Mouse (Mus musculus) cortical plate, adult 2 months (tissue): Measurements from ENCODE around the gene Sqor. TPM values are rescaled to one million over a fixed set of nuclear protein-coding genes. Genes with fewer than 3 reads are reported as not detected.

Experiments used
- H3K27ac ChIP-seq: fragments of 200-500 bp; 2 replicates; pipeline ENCODE4 v1.5.1; 2012; ENCODE audit warnings: low read length, control low read depth, inconsistent platforms; ENCODE audit not compliant: insufficient read depth
- H3K4me1 ChIP-seq: fragments of 200-500 bp; 2 replicates; pipeline ENCODE4 v1.6.1; 2011; ENCODE audit warnings: low read length; ENCODE audit not compliant: control insufficient read depth, insufficient read depth
- H3K4me3 ChIP-seq: fragments of 200-500 bp; 2 replicates; pipeline ENCODE4 v1.5.1; 2011; ENCODE audit warnings: mild to moderate bottlenecking, low read length, control low read depth; ENCODE audit not compliant: insufficient read depth
- CTCF ChIP-seq: fragments of 200-500 bp; IDR thresholded peaks from 2 replicates; pipeline ENCODE4 v1.5.1; 2011; ENCODE audit warnings: mild to moderate bottlenecking, control low read depth, low read length; ENCODE audit not compliant: insufficient read depth; ENCODE audit errors: extremely low read depth
- POLR2A ChIP-seq: fragments of 200-500 bp; IDR thresholded peaks from 2 replicates; pipeline ENCODE4 v1.6.1; 2011; ENCODE audit warnings: mild to moderate bottlenecking, low read length, control low read depth; ENCODE audit not compliant: insufficient read depth; ENCODE audit errors: extremely low read depth
- polyA plus RNA-seq: library from polyadenylated mRNA; depleted of rRNA; stranded (reverse); fragments of >200 nt; gene quantifications from 2 replicates; pipeline ENCODE4 v1.2.3, GENCODE M21; 2012; rRNA removed

Sqor gene
- polyA plus RNA-seq, 1 experiment, result 7.6 TPM

DNA sequence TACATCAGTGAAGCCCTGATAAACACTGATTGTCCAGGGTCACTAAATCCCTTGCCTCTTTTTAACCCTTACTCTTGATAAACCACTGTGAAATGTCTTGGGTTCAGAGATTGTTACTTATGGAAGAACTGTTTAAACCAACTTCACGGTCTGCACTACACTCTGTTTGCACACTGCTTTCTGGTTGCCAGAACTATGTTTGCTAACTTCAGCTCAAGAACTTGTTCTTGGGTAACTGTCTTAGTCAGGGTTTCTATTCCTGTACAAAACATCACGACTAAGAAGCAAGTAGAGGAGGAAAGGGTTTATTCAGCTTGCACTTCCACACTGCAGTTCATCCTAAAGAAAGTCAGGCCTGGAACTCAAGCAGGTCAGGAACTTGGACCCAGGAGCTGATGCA lies 56.2 kb downstream of the Sqor start:
- no peak overlapping the region for H3K4me3 ChIP-seq
- TF ChIP-seq POLR2A, result no peak
- TF ChIP-seq CTCF, result no peak
- no peak overlapping the region for H3K27ac ChIP-seq
- no peaks in the 10 kb centered on the region for H3K4me1 ChIP-seq

- H3K27ac ChIP-seq, result no peak overlapping the region
- peak; percentile 87 for TF ChIP-seq CTCF
- TF ChIP-seq POLR2A, result no peak
- H3K4me1 ChIP-seq, result no peaks in the 10 kb centered on the region
- no peak overlapping the region for H3K4me3 ChIP-seq
These were observed 60.6 kb downstream of the Sqor start for GRCm38 (mm10) chr2:122825406-122826236.

- no peak for TF ChIP-seq CTCF
- no peak for TF ChIP-seq POLR2A
- no peak overlapping the region for H3K4me3 ChIP-seq
- H3K27ac ChIP-seq, result no peak overlapping the region
- H3K4me1 ChIP-seq, result no peaks in the 10 kb centered on the region
These were observed 61.3 kb downstream of the Sqor start for GRCm38 (mm10) chr2:122826302-122826701.

GRCm38 (mm10) chr2:122854636-122855035 lies 89.6 kb downstream of the Sqor start:
- no peaks in the 10 kb centered on the region for H3K4me1 ChIP-seq
- no peak for TF ChIP-seq POLR2A
- no peak for TF ChIP-seq CTCF
- no peak overlapping the region for H3K27ac ChIP-seq
- H3K4me3 ChIP-seq, result no peak overlapping the region

DNA sequence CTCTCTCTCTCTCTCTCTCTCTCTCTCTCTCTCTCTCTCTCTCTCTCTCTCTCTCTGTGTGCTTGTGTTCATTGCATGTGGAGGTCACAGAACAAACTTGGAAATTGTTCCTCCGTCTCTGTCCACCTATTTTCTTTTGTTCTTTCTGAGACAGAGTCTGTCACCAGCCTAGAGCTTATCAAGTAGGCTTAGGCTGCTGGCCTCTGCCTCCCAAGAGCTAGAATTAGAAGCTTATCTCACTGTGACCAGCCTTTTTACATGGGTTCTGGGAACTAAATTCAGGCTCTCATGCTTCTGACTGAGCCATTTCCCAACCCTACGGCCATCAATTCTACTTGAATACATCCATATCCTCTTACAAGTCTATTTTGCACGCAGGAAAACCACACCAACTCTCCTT lies 90.3 kb downstream of the Sqor start:
- TF ChIP-seq POLR2A (no peak), CTCF (no peak)
- Histone ChIP-seq H3K4me1 (no peaks in the 10 kb centered on the region), H3K27ac (no peak overlapping the region), H3K4me3 (no peak overlapping the region)

Other genes starting within 250 kb of the Sqor start
- 118 and 140 TPM in 2 replicates for gene Gatm, start 153.9 kb upstream of the Sqor start, polyA plus RNA-seq
- 0.51 and 0.75 TPM in 2 replicates for gene AA467197, start 128.3 kb upstream of the Sqor start, polyA plus RNA-seq
- gene Slc30a4, start 62.6 kb upstream of the Sqor start, polyA plus RNA-seq, result 25.9 and 26.7 TPM in 2 replicates
- 35.9 and 36.7 TPM in 2 replicates for gene Bloc1s6, start 26.7 kb upstream of the Sqor start, polyA plus RNA-seq